Mouse (Mus musculus): ENCODE results near the gene Faf2. TPM values are rescaled to one million over a fixed set of nuclear protein-coding genes. Genes with fewer than 3 reads are reported as not detected.

The Faf2 gene
- polyA plus RNA-seq, 1 experiment from 2014 or later = 67.4 TPM

GRCm38 (mm10) chr13:54585831-54586230 is 35.8 kb upstream of the Faf2 start:
- H3K27ac ChIP-seq (ENCODE audit: low read length) = no peak overlapping the region
- H3K4me2 ChIP-seq (ENCODE audit: low read depth, low read length) = no peak overlapping the region
- no peaks in the 10 kb centered on the region for H3K9me3 ChIP-seq (replicated peaks; ENCODE audit: control insufficient read depth, low read length)
- H3K4me1 ChIP-seq (ENCODE audit: control insufficient read depth, insufficient read depth, low read length) = peaks cover 13% of the 10 kb centered on the region
- ATAC-seq (ENCODE audit: insufficient read depth, low FRiP score) = no peak
- WGBS = 91% methylated on average over 11 of the region's 11 CpGs
- H3K4me3 ChIP-seq (replicated peaks; ENCODE audit: low read length) = no peak overlapping the region
- H3K36me3 ChIP-seq (ENCODE audit: control insufficient read depth, insufficient read depth, low read length) = peaks cover 20% of the 10 kb centered on the region
- H3K9ac ChIP-seq (ENCODE audit: low read length) = no peak overlapping the region
- no peaks in the 10 kb centered on the region for H3K27me3 ChIP-seq (ENCODE audit: control insufficient read depth, insufficient read depth, low read length)

- ATAC-seq (ENCODE audit: insufficient read depth, low FRiP score) = 0 out of 2 replicates have a peak, but pooled peaks have one; percentile 5
- H3K9ac ChIP-seq (ENCODE audit: low read length) = peak overlapping the region; percentile 77
- peak overlapping the region; percentile 53 for H3K4me2 ChIP-seq (ENCODE audit: low read depth, low read length)
- no peaks in the 10 kb centered on the region for H3K9me3 ChIP-seq (replicated peaks; ENCODE audit: control insufficient read depth, low read length)
- 1% methylated on average over 24 of the region's 24 CpGs for WGBS
- H3K4me1 ChIP-seq (ENCODE audit: control insufficient read depth, insufficient read depth, low read length) = peaks cover 15% of the 10 kb centered on the region
- peak overlapping the region; percentile 97 for H3K4me3 ChIP-seq (replicated peaks; ENCODE audit: low read length)
- peak overlapping the region; percentile 37; the same call in 1 of the 2 replicates for H3K27ac ChIP-seq (ENCODE audit: low read length)
- peaks cover 9% of the 10 kb centered on the region; the same call in 1 of the 2 replicates for H3K36me3 ChIP-seq (ENCODE audit: control insufficient read depth, insufficient read depth, low read length)
- H3K27me3 ChIP-seq (ENCODE audit: control insufficient read depth, insufficient read depth, low read length) = no peaks in the 10 kb centered on the region
Measured at GRCm38 (mm10) chr13:54589414-54589995, 32.1 kb upstream of the Faf2 start.

DNA sequence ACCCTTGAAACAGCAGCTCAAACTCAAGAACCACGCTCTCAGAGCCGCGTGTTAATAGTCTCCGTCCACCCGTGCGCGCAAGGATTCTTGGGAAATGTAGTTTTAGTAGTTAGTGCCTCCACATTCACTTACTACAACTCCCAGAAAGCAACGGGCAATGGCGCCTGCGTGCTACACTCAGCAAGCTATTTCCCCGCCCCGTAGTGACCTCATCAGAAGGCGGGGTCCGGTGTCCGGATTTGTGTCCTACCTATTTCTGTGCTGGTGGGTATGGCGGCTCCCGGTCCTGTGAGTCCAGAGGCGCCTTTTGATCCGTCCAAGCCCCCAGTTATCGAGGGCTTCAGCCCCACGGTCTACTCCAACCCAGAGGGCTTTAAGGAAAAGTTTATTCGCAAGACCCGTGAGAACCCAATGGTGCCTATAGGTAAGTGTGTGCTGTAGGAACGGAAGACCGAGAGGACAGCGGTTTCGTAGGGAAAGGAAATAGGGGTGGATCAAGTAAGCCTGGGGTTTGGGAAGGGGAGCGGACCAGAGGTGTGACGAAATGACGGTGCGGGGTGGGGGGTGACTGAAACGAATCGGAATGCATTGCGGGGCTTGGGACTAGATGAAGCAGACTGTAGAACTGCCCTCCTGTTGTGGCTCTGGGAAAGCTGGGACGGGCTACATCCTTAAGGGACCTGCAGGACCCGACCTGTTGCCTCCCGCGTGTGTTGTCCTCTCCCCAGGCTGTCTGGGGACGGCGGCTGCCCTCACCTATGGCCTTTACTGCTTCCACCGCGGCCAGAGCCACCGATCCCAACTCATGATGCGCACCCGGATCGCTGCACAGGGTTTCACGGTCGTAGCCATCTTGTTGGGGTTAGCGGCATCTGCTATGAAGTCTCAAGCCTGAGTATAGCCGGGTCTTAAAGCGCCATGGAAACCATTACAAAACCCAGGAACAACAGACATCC is 31.3 kb upstream of the Faf2 start, which contains the start of the genes Nop16 and Higd2a:
TSS of gene Nop16 (minus strand) at position 95 of the 956 bp plus-strand sequence.
TSS of gene Higd2a (plus strand) at position 212 of the 956 bp plus-strand sequence.
- H3K9ac ChIP-seq (ENCODE audit: low read length) = peak within 1 kb of the TSS; percentile 89
- peaks cover 4% of the 10 kb centered on the region; the same call in 1 of the 2 replicates for H3K36me3 ChIP-seq (ENCODE audit: control insufficient read depth, insufficient read depth, low read length)
- H3K4me3 ChIP-seq (replicated peaks; ENCODE audit: low read length) = peak within 1 kb of the TSS; percentile 97
- peak within 1 kb of the TSS; percentile 89 for H3K27ac ChIP-seq (ENCODE audit: low read length)
- H3K4me1 ChIP-seq (ENCODE audit: control insufficient read depth, insufficient read depth, low read length) = peaks cover 15% of the 10 kb centered on the region
- no peaks in the 10 kb centered on the region for H3K9me3 ChIP-seq (replicated peaks; ENCODE audit: control insufficient read depth, low read length)
- peak; percentile 97 for ATAC-seq (ENCODE audit: insufficient read depth, low FRiP score)
- no peaks in the 10 kb centered on the region for H3K27me3 ChIP-seq (ENCODE audit: control insufficient read depth, insufficient read depth, low read length)
- WGBS = under 1% methylated on average over 51 of the region's 51 CpGs
- H3K4me2 ChIP-seq (ENCODE audit: low read depth, low read length) = peak within 1 kb of the TSS; percentile 63

GRCm38 (mm10) chr13:54591776-54592356 is 29.7 kb upstream of the Faf2 start:
- Histone ChIP-seq H3K4me1 (ENCODE audit: control insufficient read depth, insufficient read depth, low read length) (peaks cover 15% of the 10 kb centered on the region), H3K36me3 (ENCODE audit: control insufficient read depth, insufficient read depth, low read length) (0 out of 2 replicates have a peak, but pooled peaks cover 3% of the 10 kb centered on the region), H3K4me2 (ENCODE audit: low read depth, low read length) (no peak overlapping the region), H3K27me3 (ENCODE audit: control insufficient read depth, insufficient read depth, low read length) (no peaks in the 10 kb centered on the region), H3K27ac (ENCODE audit: low read length) (no peak overlapping the region), H3K9ac (ENCODE audit: low read length) (no peak overlapping the region), H3K4me3 (replicated peaks; ENCODE audit: low read length) (no peak overlapping the region), H3K9me3 (replicated peaks; ENCODE audit: control insufficient read depth, low read length) (no peaks in the 10 kb centered on the region)
- WGBS = 89% methylated on average over 8 of the region's 8 CpGs
- no peak for ATAC-seq (ENCODE audit: insufficient read depth, low FRiP score)

GRCm38 (mm10) chr13:54593617-54594016 is 28.0 kb upstream of the Faf2 start:
- Histone ChIP-seq H3K27me3 (ENCODE audit: control insufficient read depth, insufficient read depth, low read length) (no peaks in the 10 kb centered on the region), H3K27ac (ENCODE audit: low read length) (no peak overlapping the region), H3K4me3 (replicated peaks; ENCODE audit: low read length) (no peak overlapping the region), H3K36me3 (ENCODE audit: control insufficient read depth, insufficient read depth, low read length) (0 out of 2 replicates have a peak, but pooled peaks cover 3% of the 10 kb centered on the region), H3K4me1 (ENCODE audit: control insufficient read depth, insufficient read depth, low read length) (peaks cover 11% of the 10 kb centered on the region), H3K9me3 (replicated peaks; ENCODE audit: control insufficient read depth, low read length) (no peaks in the 10 kb centered on the region), H3K4me2 (ENCODE audit: low read depth, low read length) (no peak overlapping the region), H3K9ac (ENCODE audit: low read length) (no peak overlapping the region)
- no peak for ATAC-seq (ENCODE audit: insufficient read depth, low FRiP score)
- 82% methylated on average over 11 of the region's 11 CpGs for WGBS

- no peaks in the 10 kb centered on the region for H3K27me3 ChIP-seq (ENCODE audit: control insufficient read depth, insufficient read depth, low read length)
- 0 out of 2 replicates have a peak, but pooled peaks cover 3% of the 10 kb centered on the region for H3K36me3 ChIP-seq (ENCODE audit: control insufficient read depth, insufficient read depth, low read length)
- H3K9me3 ChIP-seq (replicated peaks; ENCODE audit: control insufficient read depth, low read length) = no peaks in the 10 kb centered on the region
- H3K27ac ChIP-seq (ENCODE audit: low read length) = no peak overlapping the region
- no peak overlapping the region for H3K4me2 ChIP-seq (ENCODE audit: low read depth, low read length)
- 64% methylated on average over 8 of the region's 8 CpGs for WGBS
- H3K4me1 ChIP-seq (ENCODE audit: control insufficient read depth, insufficient read depth, low read length) = peaks cover 4% of the 10 kb centered on the region; the same call in 1 of the 2 replicates
- H3K9ac ChIP-seq (ENCODE audit: low read length) = no peak overlapping the region
- H3K4me3 ChIP-seq (replicated peaks; ENCODE audit: low read length) = no peak overlapping the region
- ATAC-seq (ENCODE audit: insufficient read depth, low FRiP score) = peak; percentile 9; the same call in 1 of the 2 replicates
Measured at GRCm38 (mm10) chr13:54596107-54596690, 25.4 kb upstream of the Faf2 start.

GRCm38 (mm10) chr13:54596870-54597269 is 24.7 kb upstream of the Faf2 start:
- Histone ChIP-seq H3K4me2 (ENCODE audit: low read depth, low read length) (no peak overlapping the region), H3K9ac (ENCODE audit: low read length) (no peak overlapping the region), H3K36me3 (ENCODE audit: control insufficient read depth, insufficient read depth, low read length) (0 out of 2 replicates have a peak, but pooled peaks cover 3% of the 10 kb centered on the region), H3K27ac (ENCODE audit: low read length) (no peak overlapping the region), H3K9me3 (replicated peaks; ENCODE audit: control insufficient read depth, low read length) (no peaks in the 10 kb centered on the region), H3K4me1 (ENCODE audit: control insufficient read depth, insufficient read depth, low read length) (no peaks in the 10 kb centered on the region), H3K4me3 (replicated peaks; ENCODE audit: low read length) (no peak overlapping the region), H3K27me3 (ENCODE audit: control insufficient read depth, insufficient read depth, low read length) (no peaks in the 10 kb centered on the region)
- ATAC-seq (ENCODE audit: insufficient read depth, low FRiP score) = peak; percentile 14; the same call in 1 of the 2 replicates
- WGBS = 49% methylated on average over 5 of the region's 5 CpGs

- H3K9me3 ChIP-seq (replicated peaks; ENCODE audit: control insufficient read depth, low read length) = no peaks in the 10 kb centered on the region
- no peak overlapping the region for H3K9ac ChIP-seq (ENCODE audit: low read length)
- H3K27ac ChIP-seq (ENCODE audit: low read length) = no peak overlapping the region
- no peaks in the 10 kb centered on the region for H3K27me3 ChIP-seq (ENCODE audit: control insufficient read depth, insufficient read depth, low read length)
- no peak for ATAC-seq (ENCODE audit: insufficient read depth, low FRiP score)
- H3K4me2 ChIP-seq (ENCODE audit: low read depth, low read length) = no peak overlapping the region
- 86% methylated on average over 12 of the region's 12 CpGs for WGBS
- H3K4me3 ChIP-seq (replicated peaks; ENCODE audit: low read length) = no peak overlapping the region
- 0 out of 2 replicates have a peak, but pooled peaks cover 3% of the 10 kb centered on the region for H3K36me3 ChIP-seq (ENCODE audit: control insufficient read depth, insufficient read depth, low read length)
- H3K4me1 ChIP-seq (ENCODE audit: control insufficient read depth, insufficient read depth, low read length) = no peaks in the 10 kb centered on the region
Measured at GRCm38 (mm10) chr13:54598622-54599143, 22.9 kb upstream of the Faf2 start.

Data from stomach, embryonic 16.5 days (tissue).